In the genomic region with DNA sequence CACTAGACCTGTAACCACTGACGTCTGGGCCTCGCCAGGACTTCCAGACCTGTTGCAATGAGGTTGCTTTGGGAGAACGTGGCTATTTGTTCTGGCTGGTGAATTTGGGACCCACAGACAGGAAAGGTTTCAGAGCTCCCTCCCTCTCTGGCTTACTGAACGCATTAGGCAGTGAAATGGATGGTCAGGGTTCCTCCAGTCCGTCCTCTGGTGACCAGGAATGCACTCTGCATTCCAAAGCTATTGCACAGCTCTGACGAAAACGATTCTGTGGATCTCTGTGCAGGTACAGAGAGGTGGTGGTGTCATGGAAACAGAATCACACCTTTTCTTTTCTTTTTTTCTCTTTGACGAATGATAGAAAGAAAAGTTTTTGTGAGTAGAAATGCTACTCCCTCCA, we compare ENCODE assay signal across 9 mouse cellular contexts. TPM values are rescaled to one million over a fixed set of nuclear protein-coding genes. Genes with fewer than 3 reads are reported as not detected.
DNase-seq lines count a peak whose midpoint lies in the region; ATAC-seq and TF ChIP-seq lines count a peak whose summit lies in the region.
"Had no signal": no experiment of that assay in that cellular context is flagged by ENCODE, and none has a peak within 500 bp of the region (broad histone marks: within the 10 kb centered on the region; RNA-seq: fewer than 3 reads in every experiment).

No protein-coding gene starts in this region.

- 0 out of 2 replicates have a peak overlapping the region, but pooled peaks have one; percentile 32 for H3K9ac ChIP-seq in heart, postnatal 0 days (replicated peaks; ENCODE audit: low read depth, low read length)
- 0 out of 2 replicates have a peak overlapping the region, but pooled peaks have one; percentile 6 for H3K9ac ChIP-seq in MEL (ENCODE audit: control insufficient read depth, low read depth, low read length, poor library complexity, severe bottlenecking)
- H3K9ac ChIP-seq in forebrain, embryonic 14.5 days (ENCODE audit: low read length) = no peak overlapping the region
- no peak overlapping the region; the same call in 1 of the 2 replicates for H3K9ac ChIP-seq in liver, postnatal 0 days (replicated peaks)

- peaks cover 67% of the 10 kb centered on the region for H3K79me2 ChIP-seq in MEL (ENCODE audit: control insufficient read depth, insufficient read depth, low read length, poor library complexity)

- no peaks in the 10 kb centered on the region for H3K9me3 ChIP-seq in heart, postnatal 0 days (replicated peaks; ENCODE audit: control insufficient read depth, low read length)
- H3K9me3 ChIP-seq in MEL (replicated peaks; ENCODE audit: insufficient read depth, low read length) = no peaks in the 10 kb centered on the region
- H3K9me3 ChIP-seq in forebrain, embryonic 14.5 days (replicated peaks; ENCODE audit: control insufficient read depth, low read length) = no peaks in the 10 kb centered on the region
- H3K9me3 ChIP-seq in liver, postnatal 0 days (ENCODE audit: low read length) = no peaks in the 10 kb centered on the region

- H3K4me3 ChIP-seq in heart, postnatal 0 days (ENCODE audit: low read depth, low read length) = 0 out of 2 replicates have a peak overlapping the region, but pooled peaks have one; percentile 99
- H3K4me3 ChIP-seq in MEL (ENCODE audit: control insufficient read depth in 1 of 2, insufficient read depth in 1 of 2, low read depth in 2 of 2, low read length in 2 of 2) = no peak overlapping the region
- no peak overlapping the region for H3K4me3 ChIP-seq in forebrain, embryonic 14.5 days (ENCODE audit: low read depth, low read length)
- H3K4me3 ChIP-seq in liver, postnatal 0 days (ENCODE audit: low read depth, low read length) = no peak overlapping the region

- no peak for ATAC-seq in heart, postnatal 0 days (ENCODE audit: insufficient read depth, low read depth)
- no peak for ATAC-seq in forebrain, embryonic 14.5 days
- no peak for ATAC-seq in liver, postnatal 0 days

- intact Hi-C loops in heart, postnatal 10 days (cut with DNase I) = no loop called here

- TF ChIP-seq EP300 in heart, postnatal 0 days (IDR thresholded peaks at IDR 0.05; ENCODE audit: low read depth) = no peak
- TF ChIP-seq EP300 in MEL (IDR thresholded peaks at IDR 0.05; ENCODE audit: low read depth in 1 of 2, low read length in 2 of 2) = no peak
- no peak for TF ChIP-seq EP300 in liver, postnatal 0 days (IDR thresholded peaks at IDR 0.05; ENCODE audit: low read depth)

- peak overlapping the region; percentile 93 for H3K27ac ChIP-seq in heart, postnatal 0 days (ENCODE audit: low read depth)
- no peak overlapping the region for H3K27ac ChIP-seq in MEL (ENCODE audit: control insufficient read depth, low read depth, low read length)
- no peak overlapping the region for H3K27ac ChIP-seq in forebrain, embryonic 14.5 days (ENCODE audit: low read depth, low read length)
- peak overlapping the region; percentile 91 for H3K27ac ChIP-seq in liver, postnatal 0 days (ENCODE audit: low read depth)

- TF ChIP-seq POLR2A in MEL (IDR thresholded peaks at IDR 0.05; ENCODE audit: control insufficient read depth in 1 of 2, insufficient read depth in 1 of 2, low read depth in 1 of 2, low read length in 2 of 2, poor library complexity in 1 of 2) = no peak

- H3K4me1 ChIP-seq in heart, postnatal 0 days (ENCODE audit: control insufficient read depth, insufficient read depth) = peaks cover 39% of the 10 kb centered on the region
- H3K4me1 ChIP-seq in MEL (ENCODE audit: control insufficient read depth in 1 of 2, insufficient read depth in 2 of 2, low read length in 2 of 2) = peaks cover 0 to 21% of the 10 kb centered on the region in 2 experiments; a peak in 2 of 4 replicates
- H3K4me1 ChIP-seq in forebrain, embryonic 14.5 days (ENCODE audit: control insufficient read depth, insufficient read depth, low read length) = peaks cover 12% of the 10 kb centered on the region
- H3K4me1 ChIP-seq in liver, postnatal 0 days (ENCODE audit: insufficient read depth) = peaks cover 17% of the 10 kb centered on the region

- peak overlapping the region; percentile 78 for H3K4me2 ChIP-seq in heart, postnatal 0 days (ENCODE audit: low read depth, low read length)
- peak overlapping the region; percentile 83; the same call in 1 of the 2 replicates for H3K4me2 ChIP-seq in forebrain, embryonic 14.5 days (ENCODE audit: low read length)
- peak overlapping the region; percentile 96 for H3K4me2 ChIP-seq in liver, postnatal 0 days (ENCODE audit: low read depth, low read length)

- H3K27me3 ChIP-seq in heart, postnatal 0 days (ENCODE audit: control insufficient read depth, insufficient read depth, low read length) = no peaks in the 10 kb centered on the region
- no peaks in the 10 kb centered on the region for H3K27me3 ChIP-seq in MEL (ENCODE audit: control insufficient read depth in 1 of 2, insufficient read depth in 2 of 2, low read length in 2 of 2)
- H3K27me3 ChIP-seq in forebrain, embryonic 14.5 days (replicated peaks; ENCODE audit: control insufficient read depth, insufficient read depth, low read length) = no peaks in the 10 kb centered on the region
- H3K27me3 ChIP-seq in liver, postnatal 0 days (ENCODE audit: insufficient read depth, low read length) = no peaks in the 10 kb centered on the region

- peaks cover 8% of the 10 kb centered on the region; the same call in 1 of the 2 replicates for H3K36me3 ChIP-seq in heart, postnatal 0 days (replicated peaks; ENCODE audit: control insufficient read depth, insufficient read depth, low read length)
- H3K36me3 ChIP-seq in MEL (ENCODE audit: control insufficient read depth in 1 of 2, insufficient read depth in 2 of 2, low read length in 2 of 2) = peaks cover 6 to 16% of the 10 kb centered on the region in 2 experiments
- H3K36me3 ChIP-seq in forebrain, embryonic 14.5 days (ENCODE audit: control insufficient read depth, insufficient read depth, low read length) = peaks cover 4% of the 10 kb centered on the region; the same call in 1 of the 2 replicates
- H3K36me3 ChIP-seq in liver, postnatal 0 days (replicated peaks; ENCODE audit: insufficient read depth, low read length) = no peaks in the 10 kb centered on the region

- WGBS in heart, postnatal 0 days = 34% methylated on average over 8 of the region's 8 CpGs
- WGBS in forebrain, embryonic 14.5 days = 84% methylated on average over 8 of the region's 8 CpGs
- 56% methylated on average over 8 of the region's 8 CpGs for WGBS in liver, postnatal 0 days (ENCODE audit: insufficient replicate concordance)

- TF ChIP-seq CTCF in heart, postnatal 0 days (IDR thresholded peaks at IDR 0.05; ENCODE audit: low read depth) = no peak
- TF ChIP-seq CTCF in MEL (IDR thresholded peaks at IDR 0.05 in 2 of 3, conservative IDR thresholded peaks at IDR 0.05 in 1 of 3; ENCODE audit: control insufficient read depth in 1 of 3, insufficient read depth in 1 of 3, low read depth in 2 of 3, low read length in 3 of 3, poor library complexity in 1 of 3, severe bottlenecking in 1 of 3) = no peak
- TF ChIP-seq CTCF in liver, postnatal 0 days (IDR thresholded peaks at IDR 0.05; ENCODE audit: low read depth) = no peak

- DNase-seq in heart, postnatal 0 days (ENCODE audit: low spot score) = no peak
- no peak for DNase-seq in heart, postnatal 10 days
- no peak for DNase-seq in MEL (ENCODE audit: low read depth, low spot score)
- DNase-seq in forebrain, embryonic 14.5 days (ENCODE audit: low spot score) = no peak
- no peak for DNase-seq in liver, postnatal 0 days
- no peak for DNase-seq in urinary bladder, postnatal 10 days (ENCODE audit: low spot score)
- DNase-seq in thymus, postnatal 4 days = no peak
- DNase-seq in ovary, postnatal 10 days (ENCODE audit: low spot score) = no peak
- DNase-seq: cerebellum, postnatal 10 days had no signal

- no peak for TF ChIP-seq RAD21 in MEL (IDR thresholded peaks at IDR 0.05; ENCODE audit: low read depth, low read length)

TF ChIP-seq in MEL, 35 proteins besides CTCF, POLR2A, EP300 and RAD21 (continues in another document):
- no peak for TF ChIP-seq GATA1 (IDR thresholded peaks at IDR 0.05; ENCODE audit: low read depth, low read length)
- TF ChIP-seq CHD2 (IDR thresholded peaks at IDR 0.05; ENCODE audit: low read length) = no peak
- no peak for TF ChIP-seq MAFK (IDR thresholded peaks at IDR 0.05; ENCODE audit: borderline replicate concordance, low read depth, low read length)
- no peak for TF ChIP-seq ZNF384 (IDR thresholded peaks at IDR 0.05; ENCODE audit: low read depth, low read length)
- no peak for TF ChIP-seq MEF2A (IDR thresholded peaks at IDR 0.05; ENCODE audit: extremely low read depth, insufficient replicate concordance, low read depth, low read length, poor library complexity, severe bottlenecking)
- TF ChIP-seq TCF12 (IDR thresholded peaks at IDR 0.05; ENCODE audit: low read depth, low read length) = no peak
- TF ChIP-seq ZKSCAN1 (IDR thresholded peaks at IDR 0.05; ENCODE audit: low read depth, low read length) = no peak
- no peak for TF ChIP-seq GABPA (IDR thresholded peaks at IDR 0.05; ENCODE audit: low read depth, low read length)
- TF ChIP-seq ETS1 (IDR thresholded peaks at IDR 0.05; ENCODE audit: low read depth, low read length) = no peak
- TF ChIP-seq ZMIZ1 (IDR thresholded peaks at IDR 0.05; ENCODE audit: low read depth, low read length) = no peak
- no peak for TF ChIP-seq NRF1 (IDR thresholded peaks at IDR 0.05; ENCODE audit: insufficient read depth, low read depth, low read length, poor library complexity, severe bottlenecking)
- TF ChIP-seq CHD1 (IDR thresholded peaks at IDR 0.05; ENCODE audit: low read depth, low read length) = no peak

RNA-seq across cellular contexts. Expression of gene Maea, which starts 1.9 kb away (rescaled TPM):
- 166 and 168 TPM in 2 replicates for total RNA-seq in heart, postnatal 0 days (2014; rRNA removed; ENCODE audit: low replicate concordance)
- 122 and 127 TPM in 2 replicates for polyA plus RNA-seq in heart, postnatal 0 days (2015; fragmentation: Nextera tagmentation; extraction: Ambion mirVana)
- 100 to 1,000 TPM; 125 to 126 TPM for total RNA-seq in heart, postnatal 10 days (2021)
- total RNA-seq in MEL (2012; rRNA removed) = 140 and 151 TPM in 2 replicates
- polyA plus RNA-seq in MEL (2012; ENCODE audit: insufficient read depth in 1 of 2, insufficient read length in 2 of 2, low read depth in 1 of 2, low replicate concordance in 2 of 2, missing spikeins in 1 of 2) = 100 to 1,000 TPM in 1 of 2 experiments, not detected in 1; 224 TPM
- 122 TPM in 2 replicates for polyA plus RNA-seq in forebrain, embryonic 14.5 days (2014; fragmentation: Nextera tagmentation; extraction: Ambion mirVana)
- 38.0 and 41.5 TPM in 2 replicates for polyA plus RNA-seq in liver, postnatal 0 days (2015; fragmentation: Nextera tagmentation; extraction: Ambion mirVana)

RNA-seq across cellular contexts. Expression of gene Uvssa, which starts 41.1 kb away (rescaled TPM):
- total RNA-seq in heart, postnatal 0 days (2014; rRNA removed; ENCODE audit: low replicate concordance) = 2.2 and 5.5 TPM in 2 replicates
- 3.5 and 3.7 TPM in 2 replicates for polyA plus RNA-seq in heart, postnatal 0 days (2015; fragmentation: Nextera tagmentation; extraction: Ambion mirVana)
- total RNA-seq in heart, postnatal 10 days (2021) = 1 to 10 TPM; 6.0 to 6.6 TPM
- 4.7 and 6.3 TPM in 2 replicates for total RNA-seq in MEL (2012; rRNA removed)
- polyA plus RNA-seq in MEL (2012; ENCODE audit: insufficient read depth in 1 of 2, insufficient read length in 2 of 2, low read depth in 1 of 2, low replicate concordance in 2 of 2, missing spikeins in 1 of 2) = 10 to 100 TPM in 1 of 2 experiments, not detected in 1; 10.6 TPM
- 4.7 and 5.5 TPM in 2 replicates for polyA plus RNA-seq in forebrain, embryonic 14.5 days (2014; fragmentation: Nextera tagmentation; extraction: Ambion mirVana)
- 2.5 and 3.1 TPM in 2 replicates for polyA plus RNA-seq in liver, postnatal 0 days (2015; fragmentation: Nextera tagmentation; extraction: Ambion mirVana)

Comparison
In these comparisons a context has a peak if more than half of its experiments do, and no peak if none do; other contexts are left out.
1. H3K27ac ChIP-seq: peak in heart, postnatal 0 days (single experiment) and liver, postnatal 0 days (single experiment); none in MEL (single experiment) and forebrain, embryonic 14.5 days (single experiment).
2. H3K9ac ChIP-seq: peak in heart, postnatal 0 days (single experiment) and MEL (single experiment); none in forebrain, embryonic 14.5 days (single experiment) and liver, postnatal 0 days (single experiment).
3. Peak in every context shown above with its lines, with median percentiles within 50 percentile points of each other: H3K4me2 ChIP-seq.